Mouse (Mus musculus) right cerebral cortex, adult 18-20 months (tissue): ENCODE data around the gene Nrm.

ENCODE experiments used
- DNase-seq: peaks from one replicate; pipeline ENCODE4 v3.0.0; 2022; ENCODE audit warnings: mixed read lengths

Nrm gene

DNA sequence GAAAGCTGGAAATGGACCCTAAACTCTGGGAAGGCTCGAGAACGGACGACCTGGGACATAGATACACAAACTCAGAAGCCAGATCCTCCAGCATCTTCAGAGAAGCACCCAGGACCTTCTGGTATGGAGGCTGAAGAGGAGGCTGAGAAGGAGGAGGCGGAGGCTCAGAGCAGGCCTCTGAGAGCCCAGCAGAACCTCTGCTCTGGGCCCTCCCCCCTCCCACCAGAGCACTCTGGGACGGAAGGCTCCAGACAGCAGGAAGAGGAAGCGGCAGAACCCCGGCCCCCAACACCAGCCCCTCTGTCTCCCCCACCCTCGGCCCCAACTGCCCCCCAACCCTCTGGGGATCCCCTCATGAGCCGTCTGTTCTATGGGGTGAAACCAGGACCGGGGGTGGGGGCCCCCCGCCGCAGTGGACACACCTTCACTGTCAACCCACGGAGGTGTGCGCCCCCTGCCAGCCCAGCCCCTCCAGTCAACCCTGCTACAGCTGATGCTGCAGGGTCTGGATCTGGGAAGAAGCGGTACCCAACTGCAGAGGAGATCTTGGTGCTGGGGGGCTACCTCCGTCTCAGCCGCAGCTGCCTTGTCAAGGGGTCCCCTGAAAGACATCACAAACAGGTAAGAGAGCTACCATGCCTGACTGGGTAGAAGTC lies 7.2 kb downstream of the Nrm start:
- DNase-seq, result no peak

DNA sequence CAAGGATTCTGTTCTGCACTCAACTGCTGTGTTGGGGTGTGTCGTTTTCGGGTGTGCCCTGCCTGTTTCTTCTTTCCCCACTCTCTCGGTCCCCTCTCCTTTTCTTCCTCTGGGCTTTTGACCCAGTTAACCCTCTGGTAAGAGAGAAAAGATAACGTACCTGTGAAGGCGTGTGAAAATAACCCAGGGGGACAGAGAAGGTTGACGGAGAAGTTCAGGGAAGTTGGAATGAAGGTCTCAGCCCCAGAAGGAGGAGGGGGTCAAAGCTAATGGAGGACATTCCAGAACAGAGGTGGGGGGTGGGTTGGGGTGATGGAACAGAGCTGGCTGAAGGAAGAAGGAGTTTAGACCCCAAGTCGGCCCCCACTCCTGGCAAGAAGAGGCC lies 7.8 kb downstream of the Nrm start:
- no peak for DNase-seq

DNA sequence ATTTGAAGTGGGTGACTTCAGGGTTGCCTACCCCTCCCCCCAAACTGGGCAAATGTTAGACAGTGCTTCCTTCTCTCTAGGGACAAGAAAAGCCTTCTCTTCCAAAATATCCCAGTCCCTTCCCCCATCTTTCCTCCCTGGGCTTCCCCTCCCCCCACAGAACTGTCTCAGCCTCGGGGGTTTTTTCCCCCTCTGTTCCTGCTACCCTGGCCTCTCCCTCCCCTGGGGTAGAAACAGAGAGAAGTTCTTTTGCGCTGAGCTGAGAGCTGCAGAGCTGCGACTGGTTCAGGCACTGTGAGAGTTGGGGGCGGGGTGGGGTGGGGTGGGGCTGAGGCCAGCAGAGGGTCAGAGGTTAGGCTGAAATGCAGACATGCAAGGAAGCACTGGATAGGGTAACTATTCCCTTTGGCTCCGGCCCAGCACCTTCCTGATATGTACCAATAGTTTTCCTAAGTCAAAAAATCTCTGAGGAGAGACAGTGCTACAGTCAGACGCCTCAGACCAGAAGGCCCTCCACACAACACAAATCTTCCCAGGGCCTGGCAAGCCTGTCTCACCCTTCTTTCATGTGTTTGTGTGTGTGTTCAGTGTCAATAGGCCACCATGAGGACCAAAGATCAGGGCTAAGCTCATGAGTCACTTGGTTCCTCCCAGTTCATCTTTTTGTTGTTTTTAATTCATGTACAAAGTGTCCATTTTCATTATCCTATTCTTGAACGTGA lies 8.4 kb downstream of the Nrm start:
- DNase-seq, result no peak

DNA sequence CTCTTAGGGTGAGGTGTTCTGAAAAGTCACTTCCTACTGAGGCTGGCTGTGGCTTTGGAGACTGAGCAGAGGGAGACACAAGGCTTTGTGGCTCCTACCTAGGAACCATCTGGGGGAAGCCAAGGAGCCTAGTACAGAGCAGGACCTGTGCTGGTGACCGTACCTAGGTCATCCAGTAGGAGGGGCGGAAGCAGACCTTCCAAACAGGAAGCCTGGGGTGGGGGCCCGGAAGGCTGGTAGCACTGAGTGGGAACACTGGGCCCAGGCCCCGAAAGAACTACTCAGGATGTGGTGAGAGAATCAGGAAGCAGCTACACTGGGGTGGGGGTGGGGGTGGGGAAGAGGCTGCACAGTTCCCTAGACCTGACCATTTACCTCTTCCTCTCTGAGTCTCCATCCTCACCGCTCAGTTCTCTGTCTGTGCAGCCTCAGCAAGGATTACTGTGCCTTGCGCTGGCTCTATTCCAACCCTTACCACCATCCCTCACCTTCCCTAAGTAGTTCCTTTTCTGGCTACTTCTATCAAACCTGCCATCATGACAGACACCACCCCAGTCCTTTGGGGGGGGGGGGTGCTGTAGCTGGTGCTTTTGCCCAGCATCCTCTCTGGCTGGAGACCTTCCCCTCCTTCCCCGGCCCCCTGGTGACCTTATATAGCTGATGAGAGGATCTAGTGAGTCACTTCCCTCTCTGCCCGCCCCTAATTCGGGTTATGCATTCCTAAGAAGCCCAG lies 9.2 kb downstream of the Nrm start:
- no peak for DNase-seq

DNA sequence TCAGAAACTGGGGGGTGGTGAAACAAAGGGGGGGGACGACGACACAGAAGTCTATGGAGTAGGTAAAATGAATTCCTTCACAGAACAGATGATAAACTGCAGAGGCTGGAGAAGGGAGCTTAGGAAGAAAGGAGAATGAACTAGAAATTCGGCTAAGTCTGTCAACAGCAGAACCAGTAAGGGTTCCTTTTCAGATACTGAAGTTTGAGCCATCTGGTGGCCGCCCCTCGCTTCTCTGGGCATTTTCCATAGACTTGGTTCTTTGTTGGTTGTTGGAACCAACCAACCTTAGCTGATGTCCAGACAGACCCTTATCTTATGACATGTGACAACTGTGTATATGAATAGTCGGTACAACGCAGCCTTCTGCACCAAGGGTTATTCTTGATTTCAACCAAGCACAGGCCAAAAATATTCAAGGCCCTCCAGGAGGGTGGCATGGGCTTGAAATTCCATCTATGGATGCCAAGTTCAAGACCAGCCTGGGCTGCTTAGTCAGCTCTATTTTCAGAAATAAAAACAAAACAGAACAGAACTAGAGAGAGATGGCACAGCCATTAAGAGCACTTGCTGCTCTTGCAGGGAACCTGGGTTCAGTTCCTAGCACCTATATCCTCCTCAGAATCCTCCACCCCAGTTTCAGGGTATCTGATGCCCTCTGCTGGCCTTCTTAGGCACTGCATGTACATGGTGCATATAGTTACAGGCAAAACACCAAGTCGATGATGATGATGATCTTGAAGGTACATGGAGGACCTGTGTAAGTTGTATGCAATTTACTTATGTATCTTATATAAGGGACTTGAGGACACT lies 10.0 kb downstream of the Nrm start:
- no peak for DNase-seq

DNA sequence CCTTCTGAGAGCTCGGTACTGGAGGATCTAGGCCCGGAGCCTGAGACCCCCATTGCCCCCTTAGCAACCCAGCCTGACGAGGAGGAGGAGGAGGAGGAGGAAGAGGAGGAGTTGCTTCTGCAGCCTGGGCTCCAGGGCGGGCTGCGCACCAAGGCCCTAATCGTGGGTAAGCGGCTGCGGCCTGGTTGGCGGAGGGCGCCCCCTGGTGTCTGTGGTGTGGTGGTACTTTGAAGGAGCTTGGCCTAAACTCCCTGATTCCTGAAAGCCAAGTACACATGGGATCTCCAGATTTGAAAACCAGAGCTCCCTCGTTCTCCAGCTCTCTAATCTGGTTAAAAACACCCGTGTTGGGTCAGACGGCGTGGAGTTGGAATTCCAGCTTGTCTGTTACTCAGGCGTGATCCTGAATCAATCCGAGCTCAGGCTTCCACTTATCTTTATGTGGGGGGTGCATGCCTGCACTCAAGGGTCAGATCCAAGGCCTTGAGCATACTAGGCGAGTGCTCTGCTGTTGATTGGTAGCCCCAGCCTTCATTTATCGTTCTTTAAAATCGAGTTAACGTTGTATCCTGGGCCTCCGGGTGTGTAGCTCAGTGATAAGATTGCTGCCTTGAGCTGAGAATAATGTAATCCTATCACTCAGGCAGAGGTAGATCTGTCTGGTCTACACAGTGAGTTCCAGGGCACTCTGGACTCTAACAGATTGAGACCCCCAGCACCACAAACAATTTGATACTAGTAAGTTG lies 12.8 kb downstream of the Nrm start:
- peak; percentile 83 for DNase-seq

DNA sequence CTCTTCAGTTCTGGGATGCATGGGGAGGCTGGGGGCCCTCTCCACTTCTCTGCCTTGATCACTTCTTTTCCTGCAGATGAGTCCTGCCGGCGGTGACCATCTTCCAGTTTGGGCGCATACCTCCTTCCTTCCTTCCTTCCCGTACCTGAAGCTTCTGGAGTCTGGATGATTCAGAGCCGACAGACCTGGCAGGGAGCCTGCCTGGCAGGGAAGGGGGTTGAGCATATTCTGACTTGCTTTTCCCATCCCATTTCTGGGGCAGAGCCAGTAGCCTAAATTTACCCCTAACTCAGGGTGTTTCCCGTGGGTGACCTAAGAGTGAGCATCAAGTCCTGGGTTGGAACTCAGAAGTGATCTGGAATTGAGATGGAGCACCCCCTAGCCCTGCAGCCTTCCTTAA lies 13.6 kb downstream of the Nrm start:
- peak; percentile 73 for DNase-seq

DNA sequence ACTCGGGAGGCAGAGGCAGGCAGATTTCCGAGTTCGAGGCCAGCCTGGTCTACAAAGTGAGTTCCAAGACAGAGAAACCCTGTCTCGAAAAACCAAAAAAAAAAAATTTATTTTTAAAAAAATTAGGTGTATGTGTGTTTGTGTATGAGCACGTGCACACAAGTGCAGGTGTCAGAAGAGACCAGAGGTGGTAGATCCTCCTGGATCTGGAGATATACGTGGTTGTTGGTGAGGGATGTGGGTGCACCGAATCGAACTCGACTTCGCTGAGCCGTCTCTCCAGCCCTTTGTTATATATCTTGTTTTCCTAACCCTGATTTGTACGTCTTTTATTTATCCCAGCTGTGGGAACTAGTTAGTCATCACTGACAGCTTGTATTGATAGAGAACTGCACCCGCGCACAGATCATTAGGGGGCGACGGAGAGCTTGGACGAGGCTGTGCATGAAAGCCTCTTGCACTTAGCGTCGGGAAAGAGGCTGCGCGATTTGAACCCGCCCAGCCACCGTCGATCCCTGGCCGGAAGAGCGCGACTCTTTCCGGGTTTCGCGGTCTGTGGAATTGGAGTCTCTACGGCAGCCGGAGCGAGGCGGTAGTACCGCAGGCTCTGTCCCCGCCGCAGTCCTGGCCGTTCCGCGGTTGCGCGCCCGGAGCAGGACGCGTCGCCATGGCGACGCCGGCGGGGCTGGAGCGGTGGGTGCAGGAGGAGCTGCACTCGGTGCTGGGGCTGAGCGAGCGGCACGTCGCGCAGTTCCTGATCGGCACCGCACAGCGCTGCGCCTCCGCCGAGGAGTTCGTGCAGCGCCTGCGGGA lies 18.3 kb downstream of the Nrm start, which contains the start of gene Dhx16:
Gene Dhx16 (plus strand): TSS at position 575 of the 813 bp plus-strand sequence.
- DNase-seq, result peak; percentile 97

DNA sequence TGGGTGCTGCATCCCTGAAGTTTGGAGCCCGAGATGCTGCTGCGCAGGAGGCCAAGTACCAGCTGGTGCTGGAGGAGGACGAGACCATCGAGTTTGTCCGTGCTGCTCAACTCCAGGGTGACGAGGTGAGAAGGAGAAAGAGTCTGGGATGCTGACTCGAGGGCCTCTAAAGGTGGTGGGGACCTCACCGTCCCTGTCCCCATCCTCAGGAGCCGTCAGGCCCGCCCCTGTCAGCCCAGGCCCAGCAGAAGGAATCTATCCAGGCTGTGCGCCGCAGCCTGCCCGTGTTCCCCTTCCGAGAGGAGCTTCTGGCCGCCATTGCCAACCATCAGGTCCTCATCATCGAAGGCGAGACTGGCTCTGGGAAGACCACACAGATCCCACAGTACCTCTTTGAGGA lies 21.8 kb downstream of the Nrm start:
- DNase-seq, result no peak

DNA sequence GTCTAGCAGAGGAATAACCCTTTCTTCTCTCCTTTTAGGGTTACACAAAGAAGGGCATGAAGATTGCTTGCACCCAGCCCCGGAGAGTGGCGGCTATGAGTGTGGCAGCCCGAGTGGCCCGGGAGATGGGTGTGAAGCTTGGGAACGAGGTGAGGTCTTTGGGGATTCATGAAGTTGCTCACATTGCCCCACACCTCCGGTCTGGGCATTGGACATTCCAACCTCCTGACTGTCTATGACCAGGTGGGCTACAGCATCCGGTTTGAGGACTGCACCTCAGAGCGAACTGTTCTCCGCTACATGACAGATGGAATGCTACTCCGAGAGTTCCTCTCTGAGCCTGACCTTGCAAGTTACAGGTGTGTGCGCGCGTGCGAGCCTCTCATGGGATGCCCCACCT lies 22.7 kb downstream of the Nrm start:
- no peak for DNase-seq

DNA sequence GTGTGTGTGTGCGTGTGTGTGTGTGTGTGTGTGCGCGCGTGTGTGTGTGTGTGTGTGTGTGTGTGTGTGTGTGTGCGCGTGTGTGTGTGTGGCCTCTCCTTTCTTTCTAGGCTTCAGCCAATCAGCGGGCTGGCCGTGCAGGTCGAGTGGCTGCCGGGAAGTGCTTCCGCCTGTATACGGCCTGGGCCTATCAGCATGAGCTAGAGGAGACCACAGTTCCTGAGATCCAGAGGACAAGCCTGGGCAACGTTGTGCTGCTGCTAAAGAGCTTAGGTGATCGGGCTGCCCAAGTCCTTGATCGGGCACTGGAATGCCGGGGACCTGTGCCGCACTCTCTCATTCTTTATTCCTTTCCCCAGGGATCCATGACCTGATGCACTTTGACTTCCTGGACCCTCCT lies 26.6 kb downstream of the Nrm start:
- no peak for DNase-seq

DNA sequence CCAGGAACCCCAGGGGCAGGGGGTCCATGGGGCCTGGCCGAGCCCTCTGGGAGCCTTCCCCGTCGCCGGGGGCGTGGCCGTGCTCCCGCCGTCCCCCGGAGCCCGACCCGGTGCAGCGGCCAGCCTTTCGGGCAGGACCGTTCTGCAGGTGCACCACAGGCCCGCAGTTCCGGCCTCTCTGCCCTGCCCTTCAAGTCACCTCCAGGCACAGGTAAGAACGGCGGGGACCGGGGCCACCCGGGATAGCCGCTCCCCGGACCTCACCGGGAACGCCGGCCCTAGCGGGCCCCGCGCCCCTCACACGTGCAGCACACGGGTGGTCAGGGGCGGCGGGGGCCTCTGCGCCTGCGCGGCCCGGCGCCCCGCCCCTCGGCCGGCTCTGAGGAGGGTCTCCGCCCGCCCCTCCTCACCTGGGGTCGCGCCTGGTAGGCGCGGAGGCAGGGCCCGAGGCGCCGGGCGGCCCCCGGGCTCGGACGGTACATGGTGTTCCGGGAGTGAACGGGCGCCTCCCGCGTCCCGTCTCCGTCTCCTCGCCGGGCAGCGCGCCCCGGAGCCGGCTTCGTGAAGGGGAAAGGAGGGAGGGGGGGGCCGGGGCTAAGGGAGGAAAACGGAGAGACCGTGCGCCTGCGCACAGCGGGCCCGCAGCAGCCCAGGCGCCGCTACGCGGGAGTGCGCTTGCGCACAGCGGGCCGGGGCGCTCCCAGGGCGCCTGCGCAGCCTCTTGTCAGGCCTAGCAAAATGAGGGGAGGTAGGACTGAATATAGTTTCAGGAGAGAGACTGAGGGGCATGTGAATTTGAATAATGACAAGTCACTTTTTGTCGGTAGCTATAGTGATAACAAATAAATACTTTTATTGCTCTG lies 35.9 kb downstream of the Nrm start, which contains the start of gene 2310061I04Rik:
Gene 2310061I04Rik (minus strand): TSS at position 651 of the 863 bp plus-strand sequence.
- DNase-seq, result peak; percentile 93

DNA sequence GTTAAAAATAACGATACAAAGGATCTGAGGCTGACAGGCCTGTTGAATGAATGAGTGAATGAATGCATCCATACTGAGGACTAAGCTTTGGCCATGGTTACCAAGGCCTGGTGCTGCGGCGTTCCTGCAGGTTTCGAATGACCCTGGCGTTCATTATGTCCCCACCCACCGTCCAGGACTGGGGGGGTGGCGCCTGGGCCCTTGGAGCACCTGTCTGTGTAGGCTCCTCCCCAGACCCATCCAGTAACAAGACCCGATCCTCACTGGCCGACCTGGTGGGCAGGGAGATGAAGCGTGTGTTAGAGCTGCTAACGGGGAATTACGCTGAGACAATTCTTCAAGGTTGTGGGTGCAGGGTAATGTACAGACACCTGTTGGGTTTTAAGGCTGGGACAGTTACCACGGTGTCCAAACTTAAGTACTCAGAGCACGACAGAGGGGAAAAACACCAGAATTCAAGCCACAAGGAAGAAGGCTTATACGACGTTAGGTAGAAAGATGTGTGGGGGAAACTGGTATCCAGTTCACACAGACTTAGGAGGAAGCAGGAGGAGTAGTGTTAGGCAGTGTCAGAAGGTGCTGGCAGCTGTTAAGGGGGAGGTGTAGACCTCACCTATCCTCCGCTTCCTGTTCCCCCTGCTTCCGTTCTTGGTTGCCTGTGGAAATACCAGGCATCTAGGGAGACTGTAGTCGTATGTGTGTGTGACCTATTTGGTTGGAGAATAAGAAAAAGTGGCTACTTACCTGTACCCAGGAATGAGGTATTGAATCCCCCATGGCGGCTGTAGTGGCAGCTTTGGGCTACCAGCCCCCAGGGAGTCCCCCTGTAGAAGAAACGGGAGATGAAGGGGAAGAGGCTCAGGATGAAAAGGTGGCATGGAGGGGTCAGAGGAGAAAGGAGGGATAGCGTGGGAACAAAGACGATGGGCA lies 36.8 kb downstream of the Nrm start:
- no peak for DNase-seq

DNA sequence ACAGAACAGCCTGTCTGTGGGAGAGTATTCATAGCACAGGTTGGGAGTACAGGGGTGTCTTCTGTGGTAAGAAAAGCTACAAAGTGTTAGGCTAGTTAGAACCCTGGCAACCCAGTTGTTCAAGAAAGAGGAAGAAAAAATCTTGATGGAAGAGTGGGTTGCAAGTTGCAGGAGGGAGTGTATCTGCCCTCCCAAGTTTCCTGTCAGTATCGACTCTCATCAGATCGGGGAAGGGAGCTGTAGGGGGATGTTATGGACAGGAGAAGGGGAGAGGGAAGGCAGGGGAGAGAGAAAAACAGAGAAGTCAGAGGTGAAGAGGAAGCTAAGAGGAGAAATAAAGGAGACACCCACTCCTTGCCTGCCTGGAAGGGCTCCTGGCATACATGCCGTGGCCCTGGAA lies 39.5 kb downstream of the Nrm start:
- no peak for DNase-seq

DNA sequence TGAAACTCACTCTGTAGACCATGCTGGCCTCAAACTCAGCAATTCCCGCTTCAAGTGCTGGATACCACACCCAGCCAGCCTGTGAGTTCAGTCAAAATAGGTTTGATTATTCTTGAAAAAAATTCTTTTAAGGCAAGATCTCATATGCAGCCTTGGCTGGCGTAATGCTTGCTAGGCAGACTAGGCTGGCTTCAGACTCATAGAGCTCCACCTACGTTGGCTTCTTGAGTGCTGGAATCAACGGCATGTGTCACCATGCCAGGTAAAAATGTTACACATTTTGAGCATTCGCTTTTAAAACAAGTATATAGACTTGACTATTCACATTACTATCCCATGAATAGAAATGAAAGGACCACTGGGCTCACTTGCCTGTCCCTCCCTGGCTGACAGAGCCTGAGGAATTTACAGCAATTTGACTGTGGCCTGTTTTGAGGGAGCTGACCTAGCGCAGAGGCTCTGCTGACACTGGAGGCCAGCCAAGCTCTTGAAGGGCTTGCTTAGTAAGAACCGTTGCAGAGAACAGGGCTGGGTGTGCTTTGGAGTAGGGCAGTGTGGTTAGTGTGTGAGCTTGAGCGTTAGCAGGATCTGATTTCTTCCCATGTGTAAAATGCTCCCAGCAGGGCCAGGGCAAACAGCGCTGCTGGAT lies 42.3 kb downstream of the Nrm start:
- no peak for DNase-seq

DNA sequence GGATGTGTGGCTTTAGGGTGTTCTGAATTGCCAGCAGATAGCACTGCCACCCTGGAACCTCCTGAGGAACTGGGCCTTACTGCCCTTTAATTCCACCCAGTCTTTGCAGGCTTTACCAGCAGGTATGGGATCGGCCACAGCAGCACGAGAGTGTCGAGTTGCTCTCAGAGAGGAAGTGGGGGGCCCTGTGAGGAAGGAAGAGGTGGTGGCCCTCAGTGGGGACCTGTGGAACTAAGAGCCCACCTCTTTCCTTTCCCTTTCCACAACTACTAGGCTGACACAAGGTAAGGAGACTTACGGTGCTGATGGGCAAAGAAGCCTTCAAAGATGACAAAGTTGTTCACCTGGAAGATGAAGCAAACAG lies 42.9 kb downstream of the Nrm start:
- no peak for DNase-seq

DNA sequence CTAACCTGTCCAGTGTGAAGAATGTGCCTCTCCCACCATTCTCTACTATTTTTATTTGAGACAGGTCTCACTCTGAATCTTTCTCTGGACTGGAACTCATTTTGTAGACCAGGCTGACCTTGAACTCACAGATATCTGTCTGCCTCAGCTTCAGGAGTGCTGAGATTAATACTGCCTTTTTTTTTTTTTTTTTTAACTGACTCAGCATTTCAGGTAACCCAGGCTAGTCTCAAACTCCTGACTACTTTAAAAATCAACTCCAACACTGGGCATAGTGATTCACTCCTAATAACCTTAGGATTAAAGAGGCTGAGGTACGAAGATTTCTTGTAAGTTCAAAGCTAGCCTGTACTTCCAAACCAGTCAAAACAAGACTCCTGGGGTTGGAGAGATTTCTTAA lies 44.5 kb downstream of the Nrm start:
- DNase-seq, result no peak

DNA sequence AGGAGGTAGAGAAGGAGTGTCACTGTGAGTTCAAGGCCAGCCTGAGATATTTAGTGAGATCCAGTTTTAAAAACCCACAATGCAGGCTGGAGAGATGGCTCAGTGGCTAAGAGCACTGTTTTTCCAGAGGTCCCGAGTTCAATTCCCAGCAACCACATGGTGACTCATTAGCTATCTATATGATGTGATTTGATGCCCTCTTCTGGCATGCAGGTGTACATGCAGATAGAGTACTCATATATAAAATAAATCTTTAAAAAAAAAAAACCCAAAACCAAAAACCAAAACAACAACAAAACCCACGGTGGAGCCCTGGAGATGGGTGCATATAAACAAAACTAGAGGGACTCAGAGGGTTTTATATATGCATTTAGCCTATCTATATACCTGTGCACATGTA lies 46.5 kb downstream of the Nrm start:
- DNase-seq, result no peak
